Mouse (Mus musculus): ENCODE measurements around the gene Itga2.

Gene Itga2

GRCm38 (mm10) chr13:114809624-114810210, 122.2 kb downstream of the Itga2 start:
- DNase-seq: no peak

- DNase-seq: no peak
Observed at GRCm38 (mm10) chr13:114802971-114803370, 128.9 kb downstream of the Itga2 start.

GRCm38 (mm10) chr13:114801857-114802256, 130.0 kb downstream of the Itga2 start:
- DNase-seq: no peak

- peak; percentile 49 for DNase-seq
Observed at GRCm38 (mm10) chr13:114793250-114794030, 138.5 kb downstream of the Itga2 start.

- no peak for DNase-seq
Observed at GRCm38 (mm10) chr13:114791511-114791910, 140.4 kb downstream of the Itga2 start.

All from thymus, postnatal 14 days (tissue).